Mouse (Mus musculus): ENCODE measurements around the gene Dis3l2.

The Dis3l2 gene

DNA sequence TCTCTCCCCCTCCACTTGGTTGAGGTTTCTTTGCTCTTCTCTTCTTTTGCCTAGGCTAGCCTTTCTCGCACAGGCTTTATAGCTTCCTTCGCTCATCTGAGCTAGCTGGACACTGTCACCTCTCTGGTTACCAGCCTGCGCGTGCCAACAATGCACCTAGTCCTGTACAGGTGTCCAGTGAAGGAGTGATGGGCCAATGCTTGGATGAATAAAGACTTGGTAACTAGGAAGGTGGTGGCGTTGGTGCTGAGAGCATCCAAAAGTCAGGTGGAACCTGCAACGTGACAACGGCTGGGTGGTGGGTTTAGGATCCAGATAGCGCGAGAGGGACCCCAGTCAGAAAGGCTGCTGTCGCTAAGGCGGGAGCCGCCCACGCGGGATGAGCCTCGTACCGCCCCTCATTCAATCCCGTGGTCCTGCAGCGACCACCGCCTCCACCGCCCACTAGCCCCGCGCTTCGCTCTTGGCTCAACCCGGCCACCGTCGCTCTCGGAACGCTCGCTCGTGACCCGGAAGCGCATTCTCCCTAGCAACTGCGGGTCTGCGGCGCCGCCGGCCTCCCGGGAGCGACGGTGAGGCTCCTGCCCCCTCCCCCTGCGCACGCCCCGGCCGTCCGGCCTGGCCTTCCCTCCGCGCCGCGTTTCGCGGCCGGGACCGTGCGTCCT lies at the start of gene Dis3l2:
TSS of gene Dis3l2 (plus strand) at position 509 of the 665 bp plus-strand sequence.
- DNase-seq: peak; percentile 95

DNA sequence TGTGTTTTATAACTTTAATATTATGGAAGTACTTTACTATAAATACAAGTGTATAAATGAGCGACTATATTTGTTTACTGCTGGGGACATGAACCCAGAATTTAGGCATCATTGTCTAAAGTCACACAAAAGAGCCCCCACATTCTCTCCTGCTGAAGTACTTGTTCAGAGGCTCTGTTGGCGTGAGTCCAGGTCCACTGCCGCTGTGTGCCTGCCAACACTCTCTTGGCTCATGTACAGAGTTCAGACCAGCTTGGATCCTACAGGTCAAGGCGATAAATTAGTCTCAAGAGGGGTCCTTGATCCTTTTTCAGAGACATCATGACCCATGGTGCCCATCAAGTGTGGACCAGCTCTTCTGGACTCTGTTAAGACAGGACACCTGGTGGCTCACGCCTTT lies 46.5 kb upstream of the Dis3l2 start:
- no peak for DNase-seq

GRCm38 (mm10) chr1:86665091-86665490 lies 38.5 kb upstream of the Dis3l2 start:
- DNase-seq: no peak

GRCm38 (mm10) chr1:86669552-86670273 lies 33.9 kb upstream of the Dis3l2 start:
- DNase-seq: peak; percentile 87

DNA sequence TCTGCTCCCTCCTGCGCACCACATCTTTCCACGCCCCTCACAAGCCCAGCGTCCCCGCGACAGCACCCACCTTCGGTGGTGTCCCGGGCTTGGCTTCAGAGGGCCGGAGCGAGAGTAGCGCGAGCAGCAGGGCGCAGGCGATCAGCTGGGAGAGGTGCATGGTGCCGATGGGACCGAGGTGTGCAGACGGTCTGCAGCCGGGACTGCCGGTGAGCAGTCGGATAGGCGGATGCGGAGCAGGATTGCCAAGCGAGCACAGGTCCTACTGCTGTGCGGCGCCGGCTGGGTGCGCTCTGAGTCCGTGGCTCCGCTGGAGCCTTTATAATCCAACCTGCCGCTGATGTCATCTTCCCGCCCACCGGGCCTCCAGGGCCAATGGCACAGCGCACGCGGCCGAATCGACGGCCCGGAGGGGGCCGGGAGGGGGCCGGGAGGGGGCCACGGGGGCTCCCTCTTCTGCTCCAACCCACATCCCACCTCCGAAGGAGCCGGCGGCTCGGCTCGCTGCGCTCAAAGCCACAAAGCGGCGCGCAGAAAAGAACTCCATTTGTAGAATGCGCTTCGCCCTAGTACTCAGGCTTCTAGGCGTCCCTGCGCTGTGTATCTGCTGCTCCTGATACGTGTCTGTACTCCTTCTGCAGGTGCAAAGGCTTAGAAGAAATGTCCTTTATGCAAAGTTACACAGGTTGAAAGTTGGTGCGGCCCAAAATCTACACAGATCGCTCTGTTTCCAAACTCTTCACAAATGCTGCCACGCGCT lies 33.1 kb upstream of the Dis3l2 start, which contains the start of gene Nppc:
TSS of gene Nppc (minus strand) at position 293 of the 760 bp plus-strand sequence.
- DNase-seq: peak; percentile 83

DNA sequence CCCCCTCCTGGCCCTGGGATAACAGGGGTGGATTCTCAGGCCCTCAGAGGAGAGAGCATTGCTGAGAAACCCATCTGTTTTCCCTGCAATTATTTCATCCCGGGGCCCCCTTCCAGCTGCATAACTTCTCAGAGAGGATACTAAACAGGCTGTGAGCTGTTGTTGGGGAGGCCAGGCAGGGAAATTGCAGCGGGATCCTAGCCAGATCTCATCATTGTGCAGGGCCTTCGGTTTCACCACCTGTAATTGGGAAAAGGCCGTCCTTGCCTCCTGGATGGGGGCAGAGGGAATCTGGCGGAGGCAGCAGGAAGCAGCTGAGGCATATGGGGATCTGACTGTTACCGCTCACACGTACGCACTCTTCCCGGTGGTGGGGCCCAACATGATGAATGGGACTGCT lies 29.2 kb upstream of the Dis3l2 start:
- peak; percentile 21 for DNase-seq

DNA sequence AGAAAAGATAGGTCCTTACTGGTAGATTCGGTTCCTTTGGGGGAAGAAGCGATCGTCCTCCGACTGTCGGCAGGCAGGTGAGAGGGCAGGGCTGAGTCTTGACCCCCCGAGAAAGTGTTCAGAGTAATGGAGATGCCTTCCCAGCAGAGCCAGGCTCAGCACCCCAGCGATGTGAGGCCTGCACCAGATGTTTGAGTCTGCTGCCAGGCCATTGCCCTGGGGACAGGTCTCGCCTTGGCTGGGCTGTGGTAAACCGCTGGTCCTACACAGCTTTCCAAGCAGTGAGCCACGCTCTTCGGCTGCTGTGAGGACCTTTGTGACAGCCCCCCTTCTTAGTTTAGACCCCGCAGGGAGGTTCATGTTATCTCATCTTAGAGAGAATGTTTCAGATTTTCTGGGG lies 28.5 kb upstream of the Dis3l2 start:
- no peak for DNase-seq

- DNase-seq: no peak
These were observed 26.0 kb upstream of the Dis3l2 start for GRCm38 (mm10) chr1:86677624-86678023.

DNA sequence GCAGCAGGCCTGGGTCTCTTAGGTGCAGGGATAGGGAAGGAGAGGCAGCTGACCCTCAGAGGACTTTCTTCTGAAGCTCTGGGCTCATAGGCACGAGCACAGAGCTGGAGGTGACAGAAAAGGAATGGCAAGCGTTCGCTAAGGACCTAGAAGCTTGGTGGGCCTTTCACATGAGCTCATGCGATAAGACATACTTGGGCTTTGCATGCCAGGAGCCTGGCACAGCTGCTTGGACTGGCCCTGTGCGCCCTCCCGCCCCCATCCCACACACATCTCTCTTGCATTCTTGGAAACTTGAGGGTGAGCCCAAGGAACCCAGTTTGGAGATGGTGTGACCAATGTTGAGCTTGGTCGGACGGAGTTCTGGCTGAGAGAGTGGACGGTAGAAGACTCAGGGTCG lies 24.9 kb upstream of the Dis3l2 start:
- no peak for DNase-seq

DNA sequence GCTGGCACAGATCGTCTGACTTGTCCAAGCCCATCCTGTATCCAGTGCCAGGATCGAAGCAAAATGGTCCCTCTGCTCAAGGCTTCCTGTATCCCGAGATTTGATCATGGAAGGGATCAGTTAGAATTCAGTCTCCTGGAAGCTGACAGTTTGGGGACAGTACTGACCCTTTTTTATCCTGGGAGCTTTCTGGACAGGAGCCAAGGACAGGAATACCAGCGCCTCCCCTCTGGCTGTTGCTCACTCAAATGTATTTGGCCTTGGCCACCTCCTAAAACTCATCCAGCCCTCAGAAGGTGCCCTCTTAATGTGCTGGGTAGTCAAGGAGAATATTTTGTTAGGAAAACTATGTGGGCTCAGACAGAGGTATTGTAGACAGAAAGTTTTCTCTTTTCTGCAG lies 16.4 kb upstream of the Dis3l2 start:
- DNase-seq: no peak

DNA sequence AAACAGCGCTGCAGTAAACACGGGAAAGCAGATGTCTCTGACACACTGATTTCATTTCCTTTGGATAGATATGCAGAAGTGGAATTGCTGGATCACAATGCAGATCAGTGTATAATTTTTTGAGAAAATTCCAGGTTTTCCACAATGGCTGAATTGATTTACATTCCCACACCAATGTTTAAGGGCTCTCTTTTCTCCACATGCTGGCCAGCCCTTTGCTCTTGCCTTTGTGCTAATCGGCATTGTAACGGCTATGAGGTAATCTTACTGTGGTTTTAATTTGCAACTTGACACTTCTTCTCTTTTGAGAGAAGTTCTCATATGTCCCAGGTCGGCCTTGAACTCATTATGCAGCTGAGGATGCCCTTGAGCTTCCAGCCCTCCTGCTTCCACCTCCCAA lies 12.6 kb upstream of the Dis3l2 start:
- DNase-seq: no peak

DNA sequence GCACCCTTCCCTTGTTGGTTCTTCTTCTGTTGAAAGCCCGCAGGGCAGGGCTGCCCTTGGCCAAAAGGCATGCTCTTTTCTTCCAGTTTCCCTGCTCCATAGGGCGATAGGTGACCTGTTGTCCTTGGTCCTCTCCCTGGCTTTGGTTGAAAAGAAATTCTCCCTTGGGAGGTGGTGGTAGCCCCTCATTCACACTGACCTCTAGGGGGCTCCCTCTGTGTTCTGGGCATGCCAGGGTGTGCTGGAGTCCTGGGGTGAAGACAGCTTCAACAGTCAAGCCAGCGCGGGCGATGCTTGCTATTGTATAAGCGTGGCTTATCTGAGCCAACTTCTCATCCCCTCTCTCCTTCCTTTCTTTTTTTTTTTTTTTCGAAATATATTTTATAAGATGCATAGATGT lies 6.7 kb upstream of the Dis3l2 start:
- DNase-seq: no peak

DNA sequence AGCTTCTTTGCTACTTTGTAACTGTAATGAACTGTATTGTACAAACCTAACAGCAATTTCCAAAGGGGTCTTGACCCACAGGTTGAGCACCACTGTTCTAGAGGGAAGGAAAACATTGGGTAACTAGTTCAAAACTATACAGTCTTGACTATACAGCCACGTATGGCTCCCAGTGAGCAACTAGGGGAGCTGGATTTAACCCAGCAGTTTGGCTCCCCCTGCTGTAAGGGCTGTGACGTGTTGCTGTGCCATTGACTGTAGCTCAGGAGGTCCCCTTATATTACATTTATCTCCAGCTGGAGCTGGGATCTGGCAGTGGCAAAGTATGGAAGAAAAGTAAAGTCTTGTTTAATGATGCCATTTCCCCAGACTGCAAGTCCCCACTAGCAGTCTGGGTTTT lies 4.9 kb upstream of the Dis3l2 start:
- DNase-seq: no peak

DNA sequence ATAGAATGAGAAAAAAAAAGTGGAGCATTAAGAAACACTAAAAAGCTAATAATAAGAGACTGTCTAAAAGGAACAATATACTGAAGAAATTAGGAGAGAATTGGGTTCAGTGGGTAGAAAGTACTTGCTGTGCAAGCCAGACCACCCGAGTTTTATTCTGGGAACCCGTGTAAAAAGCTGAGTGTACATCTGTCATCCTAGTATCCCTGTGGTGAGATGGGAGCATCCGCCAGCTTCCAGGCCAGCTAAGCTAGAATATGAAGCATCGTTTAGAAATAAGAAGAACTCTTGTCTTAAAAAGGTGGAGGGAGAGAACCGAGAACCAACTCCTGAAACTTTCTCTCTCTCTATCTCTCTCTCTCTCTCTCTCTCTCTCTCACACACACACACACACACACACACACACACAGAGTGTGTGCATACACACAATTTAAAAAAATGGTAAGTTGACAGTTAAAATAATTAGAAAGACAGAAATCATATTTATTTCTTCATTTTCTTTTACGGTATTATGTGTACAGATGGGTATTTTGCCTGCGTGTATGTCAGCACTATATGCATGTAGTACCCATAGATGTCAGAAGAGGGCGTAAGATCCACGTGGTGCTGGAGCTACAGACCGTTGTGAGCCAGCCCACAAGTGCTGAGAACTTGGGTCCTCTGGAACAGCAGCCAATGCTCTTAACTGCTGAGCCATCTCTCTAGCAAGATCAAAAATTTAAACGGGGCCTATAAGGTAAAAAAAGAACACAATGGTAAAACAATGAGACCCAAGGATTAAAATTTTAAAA lies 4.1 kb upstream of the Dis3l2 start:
- DNase-seq: no peak

GRCm38 (mm10) chr1:86700367-86700766 lies 3.2 kb upstream of the Dis3l2 start:
- no peak for DNase-seq

DNA sequence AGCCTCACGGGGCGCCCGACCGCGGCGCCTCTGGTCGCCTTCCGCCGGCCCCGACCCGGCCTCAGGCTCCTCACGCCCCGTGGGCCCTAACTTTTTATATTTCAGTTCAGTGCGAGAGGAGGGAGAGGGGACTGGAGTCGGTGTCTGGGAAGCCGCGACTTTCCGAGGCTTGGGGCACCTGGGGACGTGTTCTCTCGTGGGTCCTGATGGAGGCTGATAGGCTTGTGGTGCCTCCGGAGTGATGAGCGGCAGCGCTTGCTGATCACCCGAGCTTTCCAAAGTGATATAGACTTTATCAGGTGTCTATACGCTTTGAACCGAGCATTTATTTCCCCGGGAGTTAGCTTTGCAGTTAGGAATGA lies 338 bp downstream of the Dis3l2 start:
- no peak for DNase-seq

DNA sequence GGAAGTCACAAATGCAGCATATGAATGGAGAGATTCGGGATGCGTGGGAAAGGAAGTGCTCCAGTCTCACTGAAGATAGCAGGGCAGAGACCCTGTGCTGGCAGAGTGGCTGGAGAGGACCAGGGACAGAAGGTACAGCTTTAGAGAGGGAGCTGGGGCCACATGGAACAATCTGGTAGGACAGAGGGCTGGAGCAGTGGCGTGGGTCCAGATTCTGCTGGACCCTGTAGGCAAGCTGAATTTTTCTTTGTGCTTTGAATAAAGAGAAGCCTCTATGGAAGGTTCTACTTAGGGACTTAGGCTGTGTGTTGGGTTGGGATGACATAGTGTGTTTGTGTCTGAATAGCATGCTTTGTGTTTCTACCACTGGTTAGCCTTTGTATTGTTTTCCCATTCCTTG lies 1.9 kb downstream of the Dis3l2 start:
- DNase-seq: no peak

DNA sequence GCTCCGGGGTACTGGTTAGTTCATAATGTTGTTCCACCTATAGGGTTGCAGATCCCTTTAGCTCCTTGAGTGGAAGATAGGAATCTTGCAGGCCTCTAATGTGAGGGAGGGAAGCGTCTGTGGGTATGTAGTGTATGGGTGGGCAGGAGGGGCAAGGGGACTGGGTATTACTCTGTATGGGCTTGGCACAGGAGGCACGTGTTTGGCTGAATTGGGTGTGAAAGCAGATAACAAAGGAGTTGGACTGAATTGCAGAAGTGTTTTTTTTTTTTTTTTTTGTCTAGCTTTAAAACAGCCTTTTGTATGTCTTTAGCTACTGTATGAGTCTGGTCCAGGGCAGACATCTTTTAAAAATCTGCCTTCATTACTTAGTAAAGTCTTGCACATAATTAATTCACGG lies 5.9 kb downstream of the Dis3l2 start:
- DNase-seq: no peak

DNA sequence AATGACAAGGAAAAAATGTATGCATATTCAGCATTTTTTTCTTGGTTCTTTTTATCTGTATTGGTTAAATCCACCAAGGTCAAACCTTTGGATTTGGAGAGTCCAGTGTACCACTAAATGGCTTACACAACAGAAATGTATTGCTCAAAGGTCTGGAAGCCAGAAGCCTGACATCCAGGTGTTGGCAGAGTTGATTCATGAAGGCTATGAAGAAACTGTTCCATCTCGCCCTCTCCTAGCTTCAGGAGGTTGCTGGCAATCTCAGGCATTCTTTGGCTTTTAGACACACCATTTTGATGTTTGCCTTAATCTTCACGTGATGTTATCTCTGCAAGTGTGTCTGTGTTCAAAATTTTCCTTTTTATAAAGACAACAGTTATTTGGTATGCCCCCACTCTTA lies 8.4 kb downstream of the Dis3l2 start:
- DNase-seq: no peak

GRCm38 (mm10) chr1:86713054-86713453 lies 9.4 kb downstream of the Dis3l2 start:
- no peak for DNase-seq

DNA sequence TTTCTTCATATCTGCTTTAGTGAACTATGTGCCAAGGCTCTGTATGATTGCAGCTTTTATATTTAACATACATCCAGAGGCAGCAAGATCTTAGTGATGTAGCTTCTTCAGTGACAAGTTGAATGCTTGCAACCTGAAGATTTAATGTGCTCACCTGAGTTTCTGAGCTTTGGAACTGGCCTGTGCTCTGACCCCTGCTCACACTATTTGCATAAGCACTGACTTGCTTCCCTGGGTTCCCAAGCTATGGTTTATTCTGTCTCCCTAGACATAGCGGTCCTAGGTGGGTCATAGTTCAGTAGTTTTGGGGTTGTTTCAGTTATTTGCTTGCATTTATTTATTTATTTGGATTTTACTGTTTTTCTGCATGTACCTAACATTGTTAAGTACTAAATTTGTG lies 14.6 kb downstream of the Dis3l2 start:
- DNase-seq: no peak

DNA sequence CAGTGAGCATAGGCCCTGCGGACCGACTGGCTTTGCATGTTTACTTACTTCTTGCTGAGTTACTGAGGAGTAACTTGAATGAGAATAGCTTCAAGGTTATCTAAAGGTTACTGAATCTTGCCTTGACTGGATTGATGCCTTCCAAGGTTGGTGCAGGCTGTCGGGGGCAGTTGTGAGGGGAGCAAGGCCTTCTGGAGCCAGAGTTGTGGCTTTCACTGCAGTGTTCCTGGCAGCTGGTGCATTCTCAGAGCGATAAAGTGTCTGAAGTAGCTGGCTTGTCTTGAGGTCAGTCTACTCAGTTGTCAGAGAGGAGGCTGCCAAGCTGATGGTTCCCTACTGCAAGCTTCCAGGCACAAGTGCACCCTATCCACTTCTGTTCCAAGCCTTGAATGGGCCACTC lies 15.8 kb downstream of the Dis3l2 start:
- no peak for DNase-seq

GRCm38 (mm10) chr1:86733160-86733821 lies 29.7 kb downstream of the Dis3l2 start:
- DNase-seq: no peak
